Mouse (Mus musculus) lung, adult 2 months (tissue): Measurements from ENCODE around the gene Aldh2.

ENCODE experiments used
- CTCF ChIP-seq: fragments of 200-500 bp; IDR thresholded peaks from 2 replicates; pipeline ENCODE4 v1.5.1; 2011; ENCODE audit warnings: mild to moderate bottlenecking, low read length, control low read depth; ENCODE audit not compliant: insufficient read depth
- POLR2A ChIP-seq: fragments of 200-500 bp; IDR thresholded peaks from 2 replicates; pipeline ENCODE4 v1.6.1; 2011; ENCODE audit warnings: low read depth, mild to moderate bottlenecking, control low read depth, low read length, borderline replicate concordance; ENCODE audit errors: extremely low read depth

DNA sequence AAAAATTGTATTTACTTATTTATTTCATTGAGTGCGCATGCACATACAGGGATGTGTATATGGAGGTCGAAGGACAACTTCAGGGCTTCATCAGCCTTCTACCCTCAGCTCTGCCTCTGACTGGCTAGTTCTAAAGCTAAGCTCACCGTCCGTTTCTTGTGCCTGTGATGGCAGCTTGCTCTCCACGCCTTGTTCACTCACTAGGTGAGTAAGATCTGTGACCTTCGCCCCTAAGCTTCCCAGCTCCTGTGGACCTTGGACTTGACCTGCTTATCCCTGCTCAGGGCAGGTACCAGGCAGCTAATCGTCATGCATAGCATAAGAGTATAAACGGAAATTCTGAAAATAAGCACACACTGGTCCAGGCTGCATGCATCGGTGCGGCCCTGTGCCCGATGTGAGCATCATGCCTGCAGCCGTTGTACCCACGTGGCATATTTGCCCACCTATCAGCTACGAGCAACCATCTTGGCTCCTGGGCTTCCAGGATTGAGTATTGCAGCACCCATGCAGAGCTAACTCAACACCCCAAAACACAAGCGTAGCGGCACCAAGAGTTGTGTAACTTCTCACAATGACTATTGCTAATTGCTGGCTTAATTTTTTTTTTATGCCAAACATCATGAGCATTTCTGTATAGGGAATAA lies 27.5 kb downstream of the Aldh2 start:
- no peak for TF ChIP-seq CTCF
- no peak for TF ChIP-seq POLR2A
